Mouse (Mus musculus) left cerebral cortex, adult 8-10 months (tissue): ENCODE measurements around the gene Actl10. TPM values are rescaled to one million over a fixed set of nuclear protein-coding genes. Genes with fewer than 3 reads are reported as not detected.
A peak's percentile ranks its signal among the peaks of the same experiment; 100 is the strongest.

ENCODE experiments used
- DNase-seq, 2 experiments: peaks; one replicate each; pipeline ENCODE4 v3.0.0; 2022; ENCODE audit warnings: low spot score in 2 of 2
- total RNA-seq, 4 experiments: library from RNA; stranded (reverse); gene quantifications; 2 replicates each; pipeline ENCODE4 v1.2.4; 2022

Gene Actl10
- total RNA-seq, 4 experiments from 2014 or later = not detected

GRCm38 (mm10) chr2:154550937-154551336 lies 639 bp upstream of the Actl10 start:
- DNase-seq = no peak

GRCm38 (mm10) chr2:154551927-154552326 lies 351 bp downstream of the Actl10 start:
- DNase-seq = no peak

- no peak for DNase-seq
Measured at GRCm38 (mm10) chr2:154552424-154552907, 890 bp downstream of the Actl10 start.

- DNase-seq = peak in 1 of 2 experiments; percentile 81
Measured at GRCm38 (mm10) chr2:154555235-154555634, 3.7 kb downstream of the Actl10 start.

GRCm38 (mm10) chr2:154557184-154557832 lies 5.7 kb downstream of the Actl10 start:
- DNase-seq = peak in 1 of 2 experiments; percentile 71

GRCm38 (mm10) chr2:154558264-154559039 lies 6.9 kb downstream of the Actl10 start, which contains the start of gene Necab3:
Gene Necab3, minus strand, starts transcription at chr2:154558890.
- no peak for DNase-seq

GRCm38 (mm10) chr2:154563612-154564170 lies 12.1 kb downstream of the Actl10 start:
- DNase-seq = no peak

- DNase-seq = no peak
Measured at GRCm38 (mm10) chr2:154565562-154565961, 14.0 kb downstream of the Actl10 start.

- DNase-seq = no peak
Measured at GRCm38 (mm10) chr2:154566641-154567040, 15.1 kb downstream of the Actl10 start.

GRCm38 (mm10) chr2:154567766-154568165 lies 16.2 kb downstream of the Actl10 start:
- DNase-seq = no peak

GRCm38 (mm10) chr2:154568329-154569070 lies 16.9 kb downstream of the Actl10 start:
- no peak for DNase-seq

- DNase-seq = peak in 1 of 2 experiments; percentile 58
Measured at GRCm38 (mm10) chr2:154569071-154569748, 17.6 kb downstream of the Actl10 start.

GRCm38 (mm10) chr2:154569836-154570286 lies 18.3 kb downstream of the Actl10 start, which contains the start of gene E2f1:
Gene E2f1, minus strand, starts transcription at chr2:154569892.
- peak; percentile 78 to 86 for DNase-seq

GRCm38 (mm10) chr2:154570666-154571065 lies 19.1 kb downstream of the Actl10 start:
- DNase-seq = no peak

- DNase-seq = no peak
Measured at GRCm38 (mm10) chr2:154571266-154571665, 19.7 kb downstream of the Actl10 start.

GRCm38 (mm10) chr2:154571976-154572375 lies 20.4 kb downstream of the Actl10 start:
- no peak for DNase-seq

- no peak for DNase-seq
Measured at GRCm38 (mm10) chr2:154572996-154573395, 21.4 kb downstream of the Actl10 start.

GRCm38 (mm10) chr2:154574271-154574670 lies 22.7 kb downstream of the Actl10 start:
- DNase-seq = no peak

- DNase-seq = no peak
Measured at GRCm38 (mm10) chr2:154576876-154577743, 25.5 kb downstream of the Actl10 start.

GRCm38 (mm10) chr2:154577744-154578067 lies 26.1 kb downstream of the Actl10 start:
- no peak for DNase-seq
